Mouse (Mus musculus): ENCODE results near the gene Gpr146.

GRCm38 (mm10) chr5:139337826-139338370 lies 39.6 kb upstream of the Gpr146 start:
- TF ChIP-seq POLR2A (IDR thresholded peaks at IDR 0.05; ENCODE audit: insufficient read depth, low read length) = no peak
- no peak for TF ChIP-seq CTCF (IDR thresholded peaks at IDR 0.05; ENCODE audit: low read depth, low read length)
- TF ChIP-seq EP300 (IDR thresholded peaks at IDR 0.05; ENCODE audit: insufficient read depth, low read depth, low read length) = no peak

Measured in ES-Bruce4 (cell line).